Mouse (Mus musculus): ENCODE data around the gene AC124502.3.
"Not testable (repeated sequence)": the region's sequence is repeated elsewhere in the genome, so short reads cannot be mapped to it uniquely, and the experiment has no call there.

AC124502.3 gene

DNA sequence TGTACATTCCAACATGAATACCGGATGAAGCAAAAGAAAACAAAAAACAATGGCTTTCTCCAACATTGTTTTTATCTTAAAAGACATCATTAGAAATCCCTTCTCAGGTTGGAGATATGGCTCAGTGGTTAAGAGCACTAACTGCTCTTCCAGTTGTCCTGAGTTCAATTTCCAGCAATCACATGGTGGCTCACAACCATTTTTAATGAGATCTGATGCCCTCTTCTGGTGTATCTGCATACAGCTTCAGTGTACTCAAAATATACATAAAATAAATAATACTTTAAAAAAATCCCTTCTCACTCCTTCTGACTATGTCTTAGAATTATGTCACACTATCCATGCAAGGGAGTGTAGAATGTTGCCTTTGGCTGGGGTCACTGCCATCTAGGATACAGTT is 40.6 kb downstream of the AC124502.3 start:
- no peak for ATAC-seq (ENCODE audit: insufficient number of reproducible peaks, low FRiP score, low TSS enrichment)

DNA sequence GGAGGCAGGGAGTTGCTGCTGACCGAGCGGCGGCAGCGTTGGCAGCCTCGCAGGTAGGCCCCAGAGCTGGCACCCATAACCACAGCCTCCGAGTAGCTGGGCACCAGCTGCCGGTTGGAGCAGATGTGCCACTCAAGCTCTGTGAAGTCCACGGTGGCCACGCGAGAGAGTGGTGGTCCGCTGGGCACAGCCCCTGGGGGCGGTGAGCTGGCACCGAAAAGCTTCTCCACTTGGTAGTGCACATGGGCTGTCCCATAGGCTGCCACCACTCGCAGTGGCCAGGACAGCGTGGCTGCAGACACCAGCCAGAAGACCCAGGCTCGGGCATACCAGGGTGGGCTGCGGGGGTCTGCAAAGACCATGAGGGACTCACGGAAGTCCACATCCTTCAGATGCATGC is 43.3 kb downstream of the AC124502.3 start:
- no peak for ATAC-seq (ENCODE audit: insufficient number of reproducible peaks, low FRiP score, low TSS enrichment)

DNA sequence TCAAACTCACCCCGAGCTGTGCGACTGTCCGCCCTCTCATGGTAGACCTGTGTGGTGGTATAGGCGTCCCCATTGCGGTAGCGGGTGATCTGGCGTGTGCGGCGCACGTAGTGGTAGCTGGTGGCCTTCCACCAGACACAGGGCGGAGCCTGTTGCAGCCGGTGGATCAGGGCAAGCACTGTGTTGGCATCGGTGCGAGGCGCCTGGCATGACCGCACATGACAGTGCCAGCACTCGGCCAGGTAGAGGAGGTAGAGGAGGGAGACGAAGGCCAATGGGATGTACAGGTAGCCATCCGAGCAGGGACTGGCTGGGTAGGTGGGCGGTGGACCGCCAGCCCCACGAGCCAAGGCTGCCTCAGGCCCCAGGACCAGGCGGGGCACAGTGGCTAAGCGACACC is 43.9 kb downstream of the AC124502.3 start:
- no peak for ATAC-seq (ENCODE audit: insufficient number of reproducible peaks, low FRiP score, low TSS enrichment)

DNA sequence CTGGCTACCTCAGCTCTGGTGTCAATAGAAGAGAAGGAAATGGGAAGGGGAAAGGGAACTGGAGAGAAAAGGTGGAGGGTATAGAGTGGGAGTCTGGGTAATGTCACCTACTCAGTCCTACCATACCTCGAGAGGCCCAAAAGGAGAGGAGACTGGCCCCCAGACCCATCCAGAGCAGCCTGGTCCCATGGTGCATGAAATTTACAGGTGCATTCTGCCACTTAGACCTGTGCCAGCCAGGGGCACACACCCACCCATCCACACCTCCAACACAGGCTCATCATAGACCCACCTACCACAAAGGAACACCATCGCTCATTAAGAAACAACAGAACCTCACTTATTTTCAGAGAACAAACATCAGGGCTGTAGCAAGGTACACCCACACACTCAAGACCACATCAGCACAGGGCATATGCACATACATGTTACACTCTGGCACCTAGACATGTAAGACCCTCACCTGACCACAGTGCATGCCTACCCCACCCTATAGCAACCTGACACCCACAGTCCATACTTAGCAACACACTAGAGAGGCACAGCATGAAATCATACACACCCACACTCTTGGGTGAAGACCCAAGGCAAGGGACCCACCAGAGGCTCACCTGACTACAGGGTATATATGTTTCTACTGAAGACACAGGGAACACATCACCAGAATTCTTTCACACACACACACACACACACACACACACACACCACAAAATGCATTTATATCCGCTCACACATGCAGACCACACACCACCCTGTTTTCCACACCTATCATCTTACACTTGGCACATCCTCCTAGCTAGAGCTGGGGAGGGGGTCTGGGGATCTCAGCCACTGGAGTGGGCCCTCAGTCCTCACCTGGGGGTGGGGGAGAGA is 45.5 kb downstream of the AC124502.3 start:
- ATAC-seq (ENCODE audit: insufficient number of reproducible peaks, low FRiP score, low TSS enrichment) = no peak

DNA sequence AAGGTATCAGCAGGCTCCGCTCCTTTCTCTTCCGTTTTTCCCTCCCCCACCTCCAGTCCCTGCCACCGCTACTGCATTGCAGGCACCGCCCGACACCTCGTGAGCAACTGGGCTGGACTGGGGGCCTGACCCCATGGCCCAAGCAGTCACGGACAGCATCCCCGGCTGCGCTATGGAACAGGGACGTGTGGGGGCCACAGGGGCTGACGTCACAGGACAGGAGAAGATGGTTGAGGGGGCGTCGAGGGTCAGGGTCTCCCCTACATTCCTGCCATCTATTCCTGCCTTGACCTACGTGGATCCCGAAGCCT is 46.1 kb downstream of the AC124502.3 start:
- no peak for ATAC-seq (ENCODE audit: insufficient number of reproducible peaks, low FRiP score, low TSS enrichment)

DNA sequence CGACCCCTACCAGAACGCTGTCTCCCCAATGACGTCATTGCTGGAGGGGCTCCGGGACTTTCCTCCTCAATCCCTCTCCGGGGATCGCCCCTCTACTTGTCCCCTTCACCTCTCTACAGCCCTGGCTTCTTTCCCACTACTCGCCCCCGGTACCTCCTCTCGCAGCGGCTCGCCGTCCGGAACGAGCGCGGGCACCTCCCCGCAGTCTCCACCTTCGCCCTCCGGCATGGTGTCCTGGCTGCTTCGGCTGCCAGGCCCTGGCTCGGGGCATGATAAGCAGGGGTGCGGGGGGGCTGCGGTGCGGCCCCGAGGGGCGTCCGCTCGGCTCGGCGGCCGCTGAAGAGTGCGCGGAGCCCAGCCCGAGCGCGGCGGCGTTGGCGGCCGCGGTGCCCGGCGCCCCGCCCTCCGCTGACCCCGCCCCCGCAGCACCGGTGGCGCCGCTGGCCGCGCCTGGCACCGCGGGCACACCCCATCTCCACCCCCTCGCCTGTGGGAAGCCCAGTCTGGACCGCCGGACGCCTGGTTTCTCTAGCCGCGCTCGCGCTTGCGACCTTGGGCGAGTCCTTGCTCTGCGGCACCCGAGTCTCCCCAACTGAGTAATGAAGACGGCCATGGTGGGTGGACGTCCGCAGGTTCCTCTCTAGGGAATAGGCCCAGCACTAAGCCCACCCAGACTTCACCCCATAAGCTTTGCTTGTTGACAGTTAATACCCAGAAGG is 46.6 kb downstream of the AC124502.3 start, which contains the start of gene Tmem151a:
Tmem151a (minus strand) TSS at position 387 of the 719 bp plus-strand sequence.
- ATAC-seq (ENCODE audit: insufficient number of reproducible peaks, low FRiP score, low TSS enrichment) = peak; percentile 11; the same call in 1 of the 2 replicates

DNA sequence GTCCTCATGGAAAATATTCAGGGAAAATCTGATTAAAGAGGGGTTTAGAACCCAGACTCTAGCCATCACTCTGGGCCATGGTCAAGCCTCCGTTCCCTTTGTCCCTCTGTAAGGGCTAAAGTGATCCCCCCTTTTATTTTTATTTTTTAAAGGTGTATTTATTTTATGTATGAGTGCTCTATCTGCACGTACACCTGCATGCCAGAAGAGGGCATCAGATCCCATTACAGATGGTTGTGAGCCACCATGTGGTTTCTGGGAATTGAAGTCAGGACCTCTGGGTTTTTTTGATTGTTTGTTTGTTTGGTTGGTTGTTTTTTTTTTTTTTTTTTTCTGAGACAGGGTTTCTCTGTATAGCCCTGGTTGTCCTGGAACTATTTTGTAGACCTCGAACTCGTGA is 47.8 kb downstream of the AC124502.3 start:
- ATAC-seq (ENCODE audit: insufficient number of reproducible peaks, low FRiP score, low TSS enrichment) = not testable (repeated sequence)

DNA sequence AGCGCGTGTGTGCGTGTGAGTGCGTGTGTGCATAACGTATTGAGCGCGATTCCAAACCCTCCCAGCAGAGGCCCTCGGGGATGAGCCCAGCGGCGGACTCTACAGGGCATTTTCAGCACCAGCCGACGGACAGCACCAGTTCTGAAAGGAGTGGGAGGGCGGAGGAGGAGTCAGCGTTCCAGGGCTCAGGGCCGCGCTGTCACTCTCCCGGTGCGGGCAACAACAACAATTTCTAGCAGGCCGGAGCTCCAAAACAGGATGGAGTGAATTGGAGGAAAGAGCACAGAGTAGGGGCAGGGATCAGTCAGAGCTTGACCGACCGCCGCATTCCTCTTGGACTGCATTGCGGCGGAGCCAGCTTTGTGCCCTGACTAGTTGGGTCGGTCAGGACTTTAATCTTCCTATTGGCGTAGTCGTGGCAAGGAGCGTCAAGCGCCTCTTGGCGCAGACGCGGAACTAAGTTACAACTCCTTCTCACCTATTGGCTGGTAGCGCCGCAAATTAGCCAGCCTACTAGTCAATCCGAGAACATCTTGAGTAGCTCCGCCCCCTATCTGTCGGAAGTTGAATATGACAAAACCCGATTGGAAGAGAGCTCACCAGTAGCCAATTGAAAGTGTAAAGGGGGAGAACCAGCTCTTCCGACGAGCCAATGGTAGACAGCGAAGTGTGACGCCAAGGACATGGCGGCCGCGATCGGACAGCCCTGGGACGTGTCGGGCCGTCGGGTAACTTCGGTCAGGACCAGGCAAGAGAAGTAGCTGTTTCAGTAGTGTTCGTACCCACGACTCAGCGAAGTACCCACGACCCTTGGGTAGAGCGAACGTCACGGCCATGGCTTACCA is 49.4 kb downstream of the AC124502.3 start, which contains the start of gene Yif1a:
Yif1a (plus strand) TSS at position 655 of the 845 bp plus-strand sequence.
- peak; percentile 77 for ATAC-seq (ENCODE audit: insufficient number of reproducible peaks, low FRiP score, low TSS enrichment)

- ATAC-seq (ENCODE audit: insufficient number of reproducible peaks, low FRiP score, low TSS enrichment) = no peak
Observed at GRCm38 (mm10) chr19:5089324-5089723, 50.6 kb downstream of the AC124502.3 start.

- ATAC-seq (ENCODE audit: insufficient number of reproducible peaks, low FRiP score, low TSS enrichment) = no peak
Observed at GRCm38 (mm10) chr19:5092083-5092482, 53.4 kb downstream of the AC124502.3 start.

- no peak for ATAC-seq (ENCODE audit: insufficient number of reproducible peaks, low FRiP score, low TSS enrichment)
Observed at GRCm38 (mm10) chr19:5093481-5094242, 55.0 kb downstream of the AC124502.3 start.

DNA sequence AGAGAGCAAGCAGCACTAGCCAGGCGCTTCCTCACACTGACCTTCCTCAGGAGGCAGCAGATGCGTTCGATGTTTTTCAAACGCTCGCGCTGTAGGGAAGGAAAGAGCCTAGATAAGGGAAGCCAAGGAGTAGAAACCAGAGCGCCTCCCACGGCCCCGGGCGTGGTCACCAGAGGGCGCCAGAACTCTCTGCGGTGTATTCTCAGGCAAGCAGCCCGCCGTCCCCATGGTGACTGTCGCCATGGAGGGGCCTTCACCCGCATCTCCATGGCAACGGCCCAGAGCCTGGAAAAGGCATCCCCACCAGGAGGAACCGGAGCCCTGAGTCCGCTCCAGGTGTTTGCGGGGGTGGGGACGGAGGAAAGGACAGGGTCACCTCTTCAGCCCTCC is 55.5 kb downstream of the AC124502.3 start:
- ATAC-seq (ENCODE audit: insufficient number of reproducible peaks, low FRiP score, low TSS enrichment) = peak; percentile 54; the same call in 1 of the 2 replicates

GRCm38 (mm10) chr19:5094746-5095417 is 56.2 kb downstream of the AC124502.3 start:
- no peak for ATAC-seq (ENCODE audit: insufficient number of reproducible peaks, low FRiP score, low TSS enrichment)

DNA sequence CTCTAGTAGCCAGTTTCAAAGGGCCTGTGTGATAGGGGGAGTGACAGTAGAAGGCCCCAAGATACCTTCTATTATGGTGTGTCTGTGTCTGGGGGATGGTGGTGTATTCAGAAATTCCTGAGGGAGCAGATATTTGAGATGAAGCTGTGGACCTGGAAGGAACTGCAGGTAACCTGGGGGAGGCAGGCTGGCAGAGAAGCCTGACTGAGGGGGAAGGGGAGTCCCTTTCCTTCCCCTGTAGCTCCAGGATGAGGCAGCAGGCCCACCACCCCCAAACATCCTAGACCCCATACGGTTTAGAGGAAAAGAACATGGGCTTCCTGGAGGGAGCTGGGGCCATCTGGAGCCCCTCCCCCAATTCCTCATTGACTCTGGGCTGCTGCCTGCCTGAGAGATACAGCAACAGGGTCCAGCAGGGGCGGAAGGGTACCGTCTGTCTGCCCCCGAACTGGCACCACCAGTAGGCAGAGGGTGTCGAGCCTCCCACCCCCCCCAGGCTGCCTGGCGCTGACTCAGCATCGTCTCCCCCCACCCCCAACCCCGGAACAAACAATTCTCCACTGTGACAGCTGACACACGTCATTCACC is 57.3 kb downstream of the AC124502.3 start:
- no peak for ATAC-seq (ENCODE audit: insufficient number of reproducible peaks, low FRiP score, low TSS enrichment)

DNA sequence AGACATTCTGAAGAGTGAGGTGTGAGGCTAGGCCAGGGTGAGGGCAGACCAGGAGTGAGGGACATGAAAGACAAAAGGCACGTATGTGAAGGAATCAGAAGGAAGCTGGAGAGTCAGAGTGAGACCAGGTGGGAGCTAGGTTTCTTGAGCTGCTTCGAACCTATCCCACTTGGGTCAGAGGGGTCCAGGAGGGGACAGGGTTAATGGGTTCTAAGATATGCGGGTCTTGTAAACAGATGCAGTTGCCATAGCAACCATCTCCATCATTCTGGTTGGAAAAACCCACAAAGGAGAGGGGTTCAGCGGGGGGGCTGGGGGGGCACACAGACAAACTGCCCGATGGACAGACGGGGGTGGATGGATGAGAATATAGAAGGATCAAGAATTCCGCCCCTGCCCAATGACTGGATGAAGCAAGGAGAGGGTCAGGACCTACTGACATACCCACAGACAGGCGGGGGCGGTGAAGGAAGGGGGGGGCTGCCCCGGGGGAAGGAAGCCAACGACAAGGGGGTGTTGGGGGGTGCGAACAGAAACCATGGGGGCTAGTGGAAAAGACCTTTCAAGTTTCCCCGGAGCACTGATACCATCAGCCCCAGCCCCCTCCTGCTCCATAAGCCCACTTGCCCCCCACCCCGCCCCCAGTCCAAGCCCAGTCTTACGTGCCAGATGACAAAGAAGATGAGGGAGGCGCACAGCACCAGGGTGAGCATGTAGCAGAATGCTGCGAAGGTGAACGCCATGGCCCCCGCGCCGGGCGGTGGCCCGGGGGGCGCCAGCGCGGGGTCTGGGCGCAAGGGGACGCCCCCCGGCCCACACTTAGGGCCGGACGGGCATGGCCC is 59.1 kb downstream of the AC124502.3 start:
- ATAC-seq (ENCODE audit: insufficient number of reproducible peaks, low FRiP score, low TSS enrichment) = no peak

DNA sequence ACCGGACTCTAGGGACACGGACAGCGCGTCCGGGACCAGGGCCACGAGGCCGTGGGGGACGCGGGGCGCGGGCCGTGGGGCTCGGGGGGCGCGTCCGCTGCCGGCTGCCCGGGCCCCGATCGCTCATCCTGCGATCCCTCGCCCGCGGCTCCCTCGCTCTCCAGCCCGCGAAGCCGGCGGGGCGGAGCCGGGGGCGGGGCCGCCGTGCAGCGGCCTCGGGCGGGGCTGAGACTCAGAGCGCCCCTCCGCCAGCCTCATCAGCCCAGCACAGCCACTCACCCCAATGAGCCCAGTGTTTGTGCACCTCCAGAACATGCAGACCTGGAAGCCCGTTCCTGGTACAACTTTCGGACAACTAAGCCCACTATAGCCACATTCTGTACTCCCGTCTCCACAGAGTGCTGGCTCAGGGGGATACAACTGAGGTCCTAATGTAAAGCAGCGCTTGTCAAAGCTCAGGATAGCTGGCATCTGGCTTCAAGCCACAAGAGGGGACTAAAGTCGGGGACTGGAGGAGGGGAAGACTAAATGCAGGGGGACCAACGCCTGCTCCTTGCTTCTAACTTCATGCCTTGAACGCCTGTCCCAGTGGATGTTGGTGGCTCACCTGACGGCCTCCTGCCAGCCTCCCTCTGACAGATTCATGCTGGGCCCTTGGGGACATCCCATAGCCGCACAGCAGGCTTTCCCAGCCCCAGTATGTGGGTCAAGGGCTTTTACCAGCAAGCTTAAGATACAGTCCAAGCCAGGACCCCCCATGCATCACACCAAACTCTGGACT is 59.9 kb downstream of the AC124502.3 start, which contains the start of gene Cnih2:
Cnih2 (minus strand) TSS at position 159 of the 781 bp plus-strand sequence.
- no peak for ATAC-seq (ENCODE audit: insufficient number of reproducible peaks, low FRiP score, low TSS enrichment)
